In the genomic region with DNA sequence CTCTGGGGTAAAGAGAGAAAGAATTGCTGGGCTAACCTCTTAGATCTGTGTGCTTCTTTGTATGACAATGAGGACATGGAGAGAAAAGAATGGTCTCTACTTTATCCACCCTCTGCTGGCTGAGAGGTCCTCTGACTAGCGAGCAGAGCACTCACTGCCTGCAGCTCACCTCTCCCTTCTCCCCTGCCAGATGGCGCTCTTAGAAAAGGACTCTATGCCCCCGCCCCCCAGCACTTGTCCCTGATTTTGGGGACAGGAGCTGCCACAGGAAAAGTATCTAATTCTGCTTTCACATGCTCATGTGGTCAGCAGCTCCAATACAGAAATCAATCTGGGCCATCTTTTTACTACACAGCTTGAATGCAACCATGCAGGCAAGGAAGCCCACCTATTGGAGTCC, we compare ENCODE assay signal across 17 mouse cellular contexts.
DNase-seq lines count a peak whose midpoint lies in the region; ATAC-seq lines count a peak whose summit lies in the region.
"Had no signal": no experiment of that assay in that cellular context is flagged by ENCODE, and none has a peak within 500 bp of the region (broad histone marks: within the 10 kb centered on the region; RNA-seq: fewer than 3 reads in every experiment).

No protein-coding gene starts in this region.

- H3K27me3 ChIP-seq in hindbrain, embryonic 10.5 days (ENCODE audit: insufficient read depth, poor library complexity, severe bottlenecking), result no peaks in the 10 kb centered on the region
- H3K27me3 ChIP-seq in hindbrain, embryonic 14.5 days (ENCODE audit: control insufficient read depth, insufficient read depth, low read length), result no peaks in the 10 kb centered on the region
- H3K27me3 ChIP-seq: neural tube, embryonic 15.5 days had no signal

- DNase-seq in hindbrain, embryonic 10.5 days (ENCODE audit: low spot score), result peak; percentile 4
- DNase-seq in hindbrain, embryonic 14.5 days (ENCODE audit: low spot score), result no peak
- DNase-seq in retina, postnatal 1 day, result peak; percentile 11
- DNase-seq in retina, embryonic 14.5 days (ENCODE audit: low spot score), result no peak
- peak; percentile 60 to 61 for DNase-seq in cerebellum, postnatal 14 days
- DNase-seq in natural killer cell, adult 2 months (ENCODE audit: low spot score in 2 of 2), result no peak
- DNase-seq in thymus, postnatal 36 days, result no peak
- DNase-seq: adrenal gland, postnatal 14 days; heart, postnatal 4 days; kidney, adult 8-10 months; liver; right cerebral cortex, postnatal 14 days; thymus, postnatal 4 days had no signal

- 8% methylated on average over 3 of the region's 3 CpGs for WGBS in hindbrain, embryonic 10.5 days
- WGBS in hindbrain, embryonic 14.5 days, result 6% methylated on average over 3 of the region's 3 CpGs

- no peak overlapping the region for H3K9ac ChIP-seq in hindbrain, embryonic 14.5 days
- H3K9ac ChIP-seq: neural tube, embryonic 15.5 days had no signal

- H3K4me2 ChIP-seq in hindbrain, embryonic 14.5 days (replicated peaks), result no peak overlapping the region
- H3K4me2 ChIP-seq: neural tube, embryonic 15.5 days had no signal

- H3K4me1 ChIP-seq in hindbrain, embryonic 10.5 days (replicated peaks), result no peaks in the 10 kb centered on the region
- no peaks in the 10 kb centered on the region for H3K4me1 ChIP-seq in hindbrain, embryonic 14.5 days (replicated peaks; ENCODE audit: control insufficient read depth, insufficient read depth, low read length)
- H3K4me1 ChIP-seq: neural tube, embryonic 15.5 days had no signal

- no peak for ATAC-seq in hindbrain, embryonic 14.5 days (ENCODE audit: low FRiP score)
- ATAC-seq: CD4-positive, CD25-positive, alpha-beta regulatory T cell, adult 4 months; midbrain, embryonic 16.5 days; Patski had no signal

- no peaks in the 10 kb centered on the region for H3K36me3 ChIP-seq in hindbrain, embryonic 10.5 days
- H3K36me3 ChIP-seq in hindbrain, embryonic 14.5 days (replicated peaks; ENCODE audit: control insufficient read depth, insufficient read depth), result no peaks in the 10 kb centered on the region
- H3K36me3 ChIP-seq: neural tube, embryonic 15.5 days had no signal

- no peak overlapping the region for H3K27ac ChIP-seq in hindbrain, embryonic 10.5 days
- no peak overlapping the region for H3K27ac ChIP-seq in hindbrain, embryonic 14.5 days
- H3K27ac ChIP-seq: neural tube, embryonic 15.5 days had no signal

- no peaks in the 10 kb centered on the region for H3K9me3 ChIP-seq in hindbrain, embryonic 10.5 days
- no peaks in the 10 kb centered on the region for H3K9me3 ChIP-seq in hindbrain, embryonic 14.5 days (ENCODE audit: control insufficient read depth, low read length)
- H3K9me3 ChIP-seq: neural tube, embryonic 15.5 days had no signal

- no peak overlapping the region for H3K4me3 ChIP-seq in hindbrain, embryonic 10.5 days
- H3K4me3 ChIP-seq in hindbrain, embryonic 14.5 days (replicated peaks; ENCODE audit: low read length), result no peak overlapping the region
- H3K4me3 ChIP-seq: neural tube, embryonic 15.5 days had no signal

Comparison
In these comparisons a context has a peak if more than half of its experiments do, and no peak if none do; other contexts are left out.
1. DNase-seq: peak in hindbrain, embryonic 10.5 days (single experiment), retina, postnatal 1 day (single experiment) and cerebellum, postnatal 14 days (2 of 2); none in hindbrain, embryonic 14.5 days (single experiment), retina, embryonic 14.5 days (single experiment), natural killer cell, adult 2 months (0 of 2) and thymus, postnatal 36 days (0 of 2).